Mouse (Mus musculus) ZHBTc4 (cell line): ENCODE measurements around the gene Teddm2.
"Not testable (repeated sequence)": the region's sequence is repeated elsewhere in the genome, so short reads cannot be mapped to it uniquely, and the experiment has no call there.

Experiments used
- DNase-seq: peaks from one replicate; pipeline ENCODE4 v3.0.0-alpha.2; 2011; ENCODE audit warnings: low read depth, low spot score

The Teddm2 gene

GRCm38 (mm10) chr1:153904236-153904635 lies 4.2 kb upstream of the Teddm2 start:
- no peak for DNase-seq

GRCm38 (mm10) chr1:153903006-153903405 lies 3.0 kb upstream of the Teddm2 start:
- peak; percentile 19 for DNase-seq

DNA sequence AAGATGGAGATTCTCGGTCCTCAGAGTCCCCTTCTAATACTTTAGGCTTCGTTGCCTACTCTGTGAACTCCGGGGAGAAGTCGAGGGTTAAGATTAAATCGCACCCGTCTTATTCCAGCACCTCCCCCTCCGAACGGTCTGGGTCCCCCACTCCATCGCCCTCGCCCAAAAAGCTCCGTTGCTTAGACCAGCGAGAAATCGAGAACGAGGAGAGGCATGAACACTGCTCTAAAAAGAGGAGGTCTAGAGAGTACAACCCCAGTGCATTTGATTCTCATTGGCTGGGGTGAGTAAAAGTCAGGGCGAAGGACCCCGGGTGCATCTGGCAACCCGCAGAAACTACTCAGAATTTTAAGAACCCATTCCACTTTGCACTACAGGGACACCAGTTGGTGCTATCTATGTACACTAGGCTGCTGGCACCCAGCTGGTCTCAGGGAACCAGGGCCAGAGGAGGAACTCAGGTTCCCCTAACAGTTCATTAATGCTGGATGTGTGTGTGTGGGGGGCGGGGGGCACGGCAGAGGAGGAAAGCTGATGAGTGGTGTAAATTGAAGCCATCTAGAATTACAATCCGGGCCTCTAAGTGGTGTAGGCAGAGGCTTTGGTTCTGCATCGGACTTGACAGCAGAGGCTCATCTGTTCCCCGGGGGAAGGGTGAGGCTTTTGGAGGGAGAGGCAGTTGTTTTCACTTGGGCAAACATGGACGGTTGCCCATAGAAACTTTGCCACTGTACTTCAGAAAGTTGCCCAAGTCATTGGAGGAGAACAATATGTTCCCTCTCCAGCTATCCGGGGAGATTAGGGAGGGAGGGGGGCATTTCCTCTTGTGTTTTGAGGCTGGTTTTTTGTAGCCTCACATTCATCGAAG lies 1.1 kb upstream of the Teddm2 start:
- DNase-seq = peak; percentile 43

DNA sequence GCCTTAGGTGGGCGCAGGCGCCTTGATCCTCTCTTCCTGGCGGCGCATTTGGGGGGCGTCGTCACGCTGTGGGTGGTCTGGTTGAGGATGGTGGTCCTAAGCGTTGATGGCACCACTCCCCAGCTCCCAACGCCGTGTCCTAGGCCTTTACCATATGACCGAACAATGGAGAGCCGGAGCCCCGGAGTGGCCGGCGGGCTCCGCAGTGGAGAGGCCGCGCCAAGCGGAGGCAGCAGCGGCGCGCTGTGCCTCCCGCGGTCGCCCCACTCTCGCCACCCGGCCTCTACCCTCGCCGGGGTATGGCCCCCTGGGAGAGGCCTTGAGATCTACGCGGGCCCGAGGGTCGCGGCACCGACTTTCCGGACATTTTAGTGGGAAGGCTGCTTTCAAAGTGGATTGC lies 353 bp upstream of the Teddm2 start:
- no peak for DNase-seq

- no peak for DNase-seq
Measured at GRCm38 (mm10) chr1:153898989-153899730, 868 bp downstream of the Teddm2 start.

- DNase-seq = no peak
Measured at GRCm38 (mm10) chr1:153897196-153897595, 2.8 kb downstream of the Teddm2 start.

GRCm38 (mm10) chr1:153894979-153895378 lies 5.0 kb downstream of the Teddm2 start:
- peak; percentile 66 for DNase-seq

DNA sequence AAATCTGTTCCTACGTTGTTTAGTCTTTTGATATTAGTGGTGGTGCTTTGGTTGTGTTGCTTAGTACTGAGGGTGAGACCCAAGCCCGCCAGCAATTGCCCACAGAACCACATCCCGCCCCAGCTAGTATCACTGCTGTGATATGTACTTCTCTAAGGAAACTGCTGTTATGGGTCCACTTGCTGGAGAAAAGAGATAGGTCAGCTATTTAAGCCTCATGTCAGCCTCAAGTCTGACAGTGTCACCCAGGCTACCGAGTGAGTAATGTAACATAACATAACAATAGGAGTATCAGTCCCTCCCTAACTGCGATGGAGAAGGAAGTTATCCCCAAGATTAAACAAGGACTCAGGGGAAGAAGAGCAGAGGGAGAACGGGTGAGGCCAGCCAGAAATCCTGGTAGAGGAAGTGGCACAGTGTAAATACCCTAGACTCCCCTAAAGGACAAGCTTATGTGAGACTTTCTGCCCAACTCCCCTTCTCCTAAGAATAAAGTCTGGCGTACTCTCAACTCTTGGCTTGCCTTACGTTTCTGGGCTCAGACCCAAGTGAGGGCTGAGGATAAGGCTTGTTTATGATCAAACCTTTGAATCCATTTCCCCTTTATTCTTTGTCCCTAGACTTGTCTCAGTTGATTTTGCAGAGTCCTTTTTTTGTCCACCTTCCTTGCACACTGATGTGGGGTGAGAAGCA lies 5.7 kb downstream of the Teddm2 start:
- no peak for DNase-seq

- DNase-seq = no peak
Measured at GRCm38 (mm10) chr1:153893746-153894145, 6.3 kb downstream of the Teddm2 start.

DNA sequence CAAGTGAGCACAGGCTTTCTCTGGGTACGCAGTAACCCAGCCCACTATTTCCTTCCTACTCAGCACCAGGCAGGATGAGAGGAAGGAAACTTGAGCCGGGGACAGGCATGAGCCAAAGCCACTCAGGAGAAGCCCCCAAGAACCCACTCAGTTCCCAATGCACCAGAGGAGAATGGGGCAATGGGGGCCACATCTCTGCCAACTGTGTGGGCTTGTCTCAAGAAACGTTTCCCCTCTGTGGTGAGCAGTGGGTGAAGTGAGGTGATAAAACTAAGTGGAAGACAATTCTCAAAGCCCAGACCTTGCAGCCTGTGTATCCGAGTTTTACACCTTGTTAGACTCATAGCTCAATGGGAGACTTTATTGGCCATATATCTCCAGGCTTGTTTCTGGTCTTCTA lies 8.6 kb downstream of the Teddm2 start, which contains the start of gene Teddm1a:
Gene Teddm1a (plus strand): TSS at position 301 of the 400 bp plus-strand sequence.
- DNase-seq = no peak

GRCm38 (mm10) chr1:153890121-153890520 lies 9.9 kb downstream of the Teddm2 start:
- DNase-seq = no peak

GRCm38 (mm10) chr1:153886024-153886633 lies 13.9 kb downstream of the Teddm2 start:
- DNase-seq = peak; percentile 13

GRCm38 (mm10) chr1:153880391-153880790 lies 19.6 kb downstream of the Teddm2 start:
- not testable (repeated sequence) for DNase-seq

DNA sequence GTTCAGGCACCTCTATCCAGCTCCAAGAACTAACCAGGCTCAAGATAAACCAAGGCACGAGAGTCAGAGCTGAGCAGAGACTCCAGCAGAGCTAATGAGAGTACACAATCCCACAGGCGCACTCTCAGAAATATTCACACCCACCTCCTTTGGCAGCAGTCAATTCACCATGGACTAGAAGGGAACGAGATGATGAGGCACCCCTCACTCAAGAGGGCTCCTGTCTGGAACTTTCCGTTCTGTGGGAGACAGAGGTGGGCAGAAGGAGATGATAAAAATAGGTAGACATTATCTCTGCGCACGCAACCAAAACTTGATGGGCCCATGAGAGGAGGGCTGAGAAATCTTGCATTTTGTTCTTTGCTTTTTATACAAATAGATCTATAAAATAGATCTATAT lies 26.0 kb downstream of the Teddm2 start, which contains the start of gene Teddm1b:
Gene Teddm1b (plus strand): TSS at position 301 of the 400 bp plus-strand sequence.
- no peak for DNase-seq

DNA sequence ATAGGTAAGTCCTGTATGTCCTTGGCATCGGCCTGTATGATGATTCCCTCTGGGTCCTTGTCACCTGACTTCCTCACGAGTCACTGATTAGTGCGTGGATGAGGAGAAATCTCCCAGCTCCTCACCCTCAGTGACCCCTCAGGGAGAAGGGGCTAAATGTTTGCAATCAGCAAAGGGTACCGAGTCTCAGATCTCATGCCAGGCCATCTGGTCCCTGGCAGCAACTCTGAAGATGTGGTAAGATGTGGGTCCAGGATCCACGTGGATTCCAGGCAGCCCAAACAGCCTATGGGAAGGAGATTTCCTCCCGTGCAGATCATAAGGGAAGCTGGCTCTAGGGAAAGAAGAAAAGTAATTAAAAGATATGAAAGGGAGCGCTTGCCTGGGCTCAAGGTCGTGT lies 44.1 kb downstream of the Teddm2 start:
- DNase-seq = no peak

GRCm38 (mm10) chr1:153852696-153853095 lies 47.3 kb downstream of the Teddm2 start:
- DNase-seq = not testable (repeated sequence)

GRCm38 (mm10) chr1:153846867-153847266 lies 53.2 kb downstream of the Teddm2 start:
- DNase-seq = peak; percentile 41

GRCm38 (mm10) chr1:153846420-153846819 lies 53.6 kb downstream of the Teddm2 start:
- no peak for DNase-seq

- DNase-seq = no peak
Measured at GRCm38 (mm10) chr1:153844042-153844441, 56.0 kb downstream of the Teddm2 start, which contains the start of gene Rgsl1. Gene Rgsl1, minus strand, starts transcription at chr1:153844142.

DNA sequence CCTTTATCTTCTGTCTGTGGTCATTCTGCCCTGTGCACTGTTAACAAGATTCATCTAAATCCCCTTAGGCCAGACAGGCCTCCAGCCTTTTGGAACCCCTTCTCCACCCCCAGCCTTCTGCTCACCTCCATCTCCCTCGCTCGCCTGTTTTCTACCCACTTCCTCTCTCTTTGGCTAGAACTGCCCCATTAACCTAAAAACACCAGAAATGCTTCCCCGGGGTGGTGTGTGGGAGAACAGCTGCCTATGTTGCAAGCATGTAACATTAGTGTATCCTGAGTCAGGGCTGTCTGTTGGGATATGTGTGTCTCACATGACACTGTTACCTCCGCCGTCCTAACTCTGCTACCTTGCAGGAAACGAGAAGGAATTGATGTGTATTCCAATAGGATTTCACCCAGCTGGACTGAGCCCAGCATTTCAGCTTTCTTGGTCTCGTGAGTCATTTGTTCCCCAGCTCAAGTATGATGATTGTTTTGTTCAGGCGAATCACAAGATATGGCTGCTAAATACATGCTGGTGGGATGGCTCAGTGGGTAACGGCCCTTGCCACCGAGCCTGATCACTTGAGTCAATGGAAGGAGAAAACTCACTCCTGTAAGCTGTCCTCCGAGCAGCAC lies 57.8 kb downstream of the Teddm2 start:
- DNase-seq = no peak

DNA sequence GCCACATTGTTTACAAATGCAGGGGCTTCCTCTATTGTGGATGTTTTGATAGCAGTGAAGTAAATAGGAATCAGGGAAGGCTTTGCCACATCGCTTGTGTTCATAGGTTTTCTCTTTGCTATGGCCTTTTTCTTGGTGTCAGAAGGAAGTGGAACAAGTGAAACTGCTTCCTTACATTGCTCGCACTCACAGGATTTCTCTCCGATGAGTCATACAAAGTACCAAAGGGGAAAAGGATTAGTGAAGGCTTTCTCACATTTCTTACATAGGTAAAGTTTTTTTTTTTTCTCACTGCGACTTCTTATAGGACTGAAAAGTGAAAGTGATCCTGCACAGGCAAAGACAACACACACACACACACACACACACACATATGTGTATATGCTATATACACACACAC lies 64.0 kb downstream of the Teddm2 start:
- DNase-seq = no peak
